Mouse (Mus musculus) liver, postnatal 0 days (tissue): ENCODE results near the gene Gm12666. TPM values are rescaled to one million over a fixed set of nuclear protein-coding genes. Genes with fewer than 3 reads are reported as not detected.
"Not testable (repeated sequence)": the region's sequence is repeated elsewhere in the genome, so short reads cannot be mapped to it uniquely, and the experiment has no call there.

Source experiments
- ATAC-seq: fragments of 200-750 bp; cut with Nextera tagmentation; 2 replicates; pipeline ENCODE4 v1.8.0; 2017; ENCODE audit warnings: mild to moderate bottlenecking, moderate library complexity
- DNase-seq: peaks from one replicate; pipeline ENCODE4 v3.0.0-alpha.2; 2016
- H3K27ac ChIP-seq: fragments of 300-500 bp; sonication (generic); 2 replicates; pipeline ENCODE4 v1.5.1; 2014; ENCODE audit warnings: antibody characterized with exemption, moderate library complexity, mild to moderate bottlenecking, low read depth
- H3K27me3 ChIP-seq: fragments of 300-500 bp; sonication (generic); 2 replicates; pipeline ENCODE4 v1.6.1; 2014; ENCODE audit warnings: low read length, control low read depth, mixed read lengths; ENCODE audit not compliant: insufficient read depth
- H3K36me3 ChIP-seq: fragments of 300-500 bp; sonication (generic); replicated peaks from 2 replicates; pipeline ENCODE4 v1.6.1; 2014; ENCODE audit warnings: mild to moderate bottlenecking, control low read depth, low read length, moderate library complexity, mixed read lengths; ENCODE audit not compliant: insufficient read depth
- H3K4me1 ChIP-seq: fragments of 300-500 bp; sonication (generic); 2 replicates; pipeline ENCODE4 v1.6.1; 2014; ENCODE audit warnings: antibody characterized with exemption, mild to moderate bottlenecking, control low read depth; ENCODE audit not compliant: insufficient read depth
- H3K4me2 ChIP-seq: fragments of 300-500 bp; sonication (generic); 2 replicates; pipeline ENCODE4 v1.6.1; 2014; ENCODE audit warnings: low read depth, mild to moderate bottlenecking, low read length, moderate library complexity, mixed read lengths
- H3K4me3 ChIP-seq: fragments of 300-500 bp; sonication (generic); 2 replicates; pipeline ENCODE4 v1.5.1; 2014; ENCODE audit warnings: low read depth, low read length
- H3K9ac ChIP-seq: fragments of 300-500 bp; sonication (generic); replicated peaks from 2 replicates; pipeline ENCODE4 v1.6.1; 2014; ENCODE audit warnings: mild to moderate bottlenecking, moderate library complexity
- H3K9me3 ChIP-seq: fragments of 300-500 bp; sonication (generic); 2 replicates; pipeline ENCODE4 v1.6.1; 2016; ENCODE audit warnings: mild to moderate bottlenecking, control low read depth, low read length, mixed read lengths
- CTCF ChIP-seq: sonication (generic); IDR thresholded peaks from 2 replicates; pipeline ENCODE4 v1.5.1; 2016; ENCODE audit warnings: antibody characterized with exemption, low read depth
- EP300 ChIP-seq: IDR thresholded peaks from 2 replicates; pipeline ENCODE4 v1.6.1; 2016; ENCODE audit warnings: antibody characterized with exemption, low read depth, mild to moderate bottlenecking
- WGBS: fragments of 180-500 bp; shearing (Covaris S2); extraction: QIAGEN DNeasy Blood & Tissue Kit; methylation state at CpG from one replicate; pipeline ENCODE4 v1.1.7; 2014; ENCODE audit not compliant: insufficient replicate concordance; 5-methylcytosine and 5-hydroxymethylcytosine counted together
- polyA plus RNA-seq: library from polyadenylated mRNA; unstranded; fragments of >200 nt; fragmentation: Nextera tagmentation; extraction: Ambion mirVana; gene quantifications from 2 replicates; pipeline ENCODE4 v1.2.1, GENCODE M21; 2015

Gene Gm12666
- not detected in 2 replicates for polyA plus RNA-seq

DNA sequence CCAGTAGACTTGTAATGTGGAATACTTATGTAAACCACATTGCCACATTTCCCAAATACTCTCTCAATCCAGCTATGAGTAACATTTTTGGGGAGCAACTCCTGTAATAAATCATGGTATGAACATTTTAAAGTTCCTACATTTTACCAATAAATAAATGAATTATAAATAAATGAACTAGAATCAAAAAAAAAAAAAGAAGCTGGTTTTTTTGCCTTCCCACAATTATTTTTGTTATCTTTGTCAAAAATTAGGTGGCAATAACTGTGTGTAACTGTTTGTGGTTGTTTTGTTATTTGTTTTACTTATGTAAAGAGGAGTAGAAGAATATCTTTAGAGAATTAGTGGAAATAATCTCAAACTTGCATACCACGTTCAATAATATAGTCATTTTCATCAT lies at the start of gene Gm12666:
TSS of gene Gm12666 (minus strand) at position 101 of the 400 bp plus-strand sequence.
- DNase-seq, H3K36me3 ChIP-seq, ATAC-seq, H3K4me1 ChIP-seq, H3K4me3 ChIP-seq, H3K4me2 ChIP-seq, H3K27me3 ChIP-seq, H3K9me3 ChIP-seq, H3K27ac ChIP-seq, H3K9ac ChIP-seq: not testable (repeated sequence)
- whole genome bisulfite sequencing, result 67% methylated on average over 1 of the region's 1 CpGs

DNA sequence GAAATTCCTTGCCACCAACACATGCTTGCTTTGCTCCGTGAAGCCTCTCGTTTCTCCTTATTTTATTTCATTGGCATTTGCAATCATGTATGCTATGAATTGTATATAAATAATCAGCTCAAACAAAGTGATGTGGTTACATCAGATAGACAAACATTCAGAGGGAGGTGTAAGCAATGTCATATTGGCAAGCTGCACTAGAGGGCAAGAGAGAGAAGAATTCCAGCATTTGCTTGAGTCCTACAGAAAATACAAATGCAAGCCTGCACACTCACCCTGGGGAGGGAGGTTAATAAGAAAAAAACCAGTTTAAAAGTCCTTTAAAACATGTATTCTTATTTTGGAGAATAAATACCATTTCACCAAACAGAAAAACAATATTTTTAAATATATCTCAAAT lies 34.8 kb upstream of the Gm12666 start:
- Histone ChIP-seq H3K4me2 (no peak overlapping the region), H3K4me3 (no peak overlapping the region), H3K9ac (no peak overlapping the region), H3K27me3 (no peaks in the 10 kb centered on the region), H3K9me3 (no peaks in the 10 kb centered on the region), H3K4me1 (no peaks in the 10 kb centered on the region), H3K36me3 (no peaks in the 10 kb centered on the region), H3K27ac (no peak overlapping the region)
- 80% methylated on average over 2 of the region's 2 CpGs for WGBS
- no peak for DNase-seq
- ATAC-seq, result no peak
- TF ChIP-seq EP300 (no peak), CTCF (no peak)

DNA sequence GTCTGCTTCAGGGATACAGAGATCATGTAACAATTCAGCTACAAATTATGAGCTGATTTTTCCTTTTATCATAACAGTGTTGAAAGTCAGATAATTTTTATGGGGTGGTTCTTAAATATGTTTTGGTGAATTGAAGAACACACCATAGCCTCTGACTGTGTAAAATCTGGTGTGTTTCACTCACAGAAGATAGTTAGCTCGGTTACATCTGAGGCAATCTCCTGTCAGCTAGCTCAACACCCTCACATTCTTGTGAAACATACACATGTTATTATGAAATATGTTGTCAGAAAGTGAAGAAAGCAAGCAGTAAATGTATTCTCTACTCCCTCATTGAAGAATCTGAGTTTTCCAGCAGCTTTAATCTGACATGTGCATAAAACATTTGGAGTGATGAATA lies 24.7 kb upstream of the Gm12666 start:
- WGBS, result 60% methylated on average over 1 of the region's 1 CpGs
- Histone ChIP-seq H3K27me3 (no peaks in the 10 kb centered on the region), H3K36me3 (no peaks in the 10 kb centered on the region), H3K4me1 (no peaks in the 10 kb centered on the region), H3K9ac (no peak overlapping the region), H3K9me3 (no peaks in the 10 kb centered on the region), H3K4me3 (no peak overlapping the region), H3K4me2 (no peak overlapping the region), H3K27ac (no peak overlapping the region)
- ATAC-seq, result no peak
- TF ChIP-seq CTCF, result no peak
- TF ChIP-seq EP300, result no peak
- no peak for DNase-seq

DNA sequence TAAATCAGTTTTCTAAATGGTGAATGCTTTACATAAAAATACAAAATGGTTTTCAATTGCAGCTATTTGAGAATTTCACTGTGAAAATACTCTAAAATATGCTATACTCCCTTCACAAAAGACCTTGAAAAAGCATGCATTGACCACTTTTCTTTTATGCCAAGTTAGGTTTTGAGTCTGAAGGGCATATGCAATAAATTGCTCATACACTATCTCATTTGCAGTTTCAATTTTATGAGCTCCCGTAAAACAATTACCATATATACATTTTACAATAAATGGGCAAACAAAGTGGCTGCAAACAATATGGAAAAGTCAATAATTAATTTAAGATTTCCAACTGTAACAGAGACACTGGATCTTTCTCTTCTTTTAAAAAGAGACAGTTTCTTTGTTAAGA lies 38.9 kb downstream of the Gm12666 start:
- TF ChIP-seq CTCF, result no peak
- no peak for TF ChIP-seq EP300
- WGBS, result 77% methylated on average over 1 of the region's 1 CpGs
- H3K4me3 ChIP-seq, result no peak overlapping the region
- no peak overlapping the region for H3K4me2 ChIP-seq
- ATAC-seq, result no peak
- no peaks in the 10 kb centered on the region for H3K36me3 ChIP-seq
- H3K9ac ChIP-seq, result no peak overlapping the region
- no peak for DNase-seq
- no peak overlapping the region for H3K27ac ChIP-seq
- peaks cover 4% of the 10 kb centered on the region; the same call in 1 of the 2 replicates for H3K9me3 ChIP-seq
- H3K4me1 ChIP-seq, result no peaks in the 10 kb centered on the region
- no peaks in the 10 kb centered on the region for H3K27me3 ChIP-seq

DNA sequence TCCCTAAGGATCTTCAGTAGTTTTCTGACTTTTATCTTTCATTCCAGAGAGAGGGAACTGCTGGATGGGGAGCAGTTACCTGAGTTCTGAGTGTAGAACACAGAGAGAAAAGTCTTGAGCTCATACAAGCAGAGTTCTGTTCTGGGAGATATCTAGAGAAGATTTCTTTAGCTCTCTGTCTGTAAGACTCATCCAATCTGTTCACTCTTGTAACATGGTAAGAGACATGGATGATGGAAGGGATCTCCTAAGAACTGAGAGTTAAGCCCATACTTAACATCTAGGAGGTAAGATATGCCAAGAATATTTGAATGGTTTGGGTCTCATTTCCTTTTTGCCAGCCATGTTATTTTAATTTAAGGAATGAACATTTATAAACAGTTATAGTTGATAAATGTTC lies 44.4 kb downstream of the Gm12666 start, which contains the start of gene Izumo3:
TSS of gene Izumo3 (minus strand) at position 101 of the 400 bp plus-strand sequence.
- Histone ChIP-seq H3K36me3 (no peaks in the 10 kb centered on the region), H3K4me2 (no peak within 1 kb of the TSS), H3K4me3 (no peak within 1 kb of the TSS), H3K27ac (no peak within 1 kb of the TSS), H3K9me3 (no peaks in the 10 kb centered on the region), H3K9ac (no peak within 1 kb of the TSS), H3K4me1 (no peaks in the 10 kb centered on the region), H3K27me3 (no peaks in the 10 kb centered on the region)
- DNase-seq, result no peak
- TF ChIP-seq EP300, result no peak
- TF ChIP-seq CTCF, result no peak
- no peak for ATAC-seq

Other genes starting within 250 kb of the Gm12666 start
- not detected in 2 replicates for gene Izumo3, start 44.5 kb downstream of the Gm12666 start, polyA plus RNA-seq